Mouse (Mus musculus): ENCODE results near the gene Gm20812.
"Not testable (repeated sequence)": the region's sequence is repeated elsewhere in the genome, so short reads cannot be mapped to it uniquely, and the experiment has no call there.

Gm20812 gene

GRCm38 (mm10) chrY:12381681-12382080 is at the start of gene Gm20812:
Gene Gm20812, plus strand, starts transcription at chrY:12381981.
- not testable (repeated sequence) for DNase-seq

All from cerebellum, adult 9-10 months (tissue).